Mouse (Mus musculus) cortical plate, adult 2 months (tissue): ENCODE measurements around the gene Msrb2.

Experiments
- CTCF ChIP-seq: fragments of 200-500 bp; IDR thresholded peaks from 2 replicates; pipeline ENCODE4 v1.5.1; 2011; ENCODE audit warnings: mild to moderate bottlenecking, control low read depth, low read length; ENCODE audit not compliant: insufficient read depth; ENCODE audit errors: extremely low read depth
- POLR2A ChIP-seq: fragments of 200-500 bp; IDR thresholded peaks from 2 replicates; pipeline ENCODE4 v1.6.1; 2011; ENCODE audit warnings: mild to moderate bottlenecking, low read length, control low read depth; ENCODE audit not compliant: insufficient read depth; ENCODE audit errors: extremely low read depth

GRCm38 (mm10) chr2:19327811-19328210 is 43.4 kb upstream of the Msrb2 start:
- TF ChIP-seq POLR2A (no peak), CTCF (no peak)
